Mouse (Mus musculus) heart, adult 11 months (tissue): Measurements from ENCODE around the gene Smarce1.
A peak's percentile ranks its signal among the peaks of the same experiment; 100 is the strongest.

ENCODE experiments used
- DNase-seq: peaks from one replicate; pipeline ENCODE4 v3.0.0; 2022

Smarce1 gene

GRCm38 (mm10) chr11:99166241-99166640 lies 64.6 kb downstream of the Smarce1 start:
- DNase-seq, result no peak

DNA sequence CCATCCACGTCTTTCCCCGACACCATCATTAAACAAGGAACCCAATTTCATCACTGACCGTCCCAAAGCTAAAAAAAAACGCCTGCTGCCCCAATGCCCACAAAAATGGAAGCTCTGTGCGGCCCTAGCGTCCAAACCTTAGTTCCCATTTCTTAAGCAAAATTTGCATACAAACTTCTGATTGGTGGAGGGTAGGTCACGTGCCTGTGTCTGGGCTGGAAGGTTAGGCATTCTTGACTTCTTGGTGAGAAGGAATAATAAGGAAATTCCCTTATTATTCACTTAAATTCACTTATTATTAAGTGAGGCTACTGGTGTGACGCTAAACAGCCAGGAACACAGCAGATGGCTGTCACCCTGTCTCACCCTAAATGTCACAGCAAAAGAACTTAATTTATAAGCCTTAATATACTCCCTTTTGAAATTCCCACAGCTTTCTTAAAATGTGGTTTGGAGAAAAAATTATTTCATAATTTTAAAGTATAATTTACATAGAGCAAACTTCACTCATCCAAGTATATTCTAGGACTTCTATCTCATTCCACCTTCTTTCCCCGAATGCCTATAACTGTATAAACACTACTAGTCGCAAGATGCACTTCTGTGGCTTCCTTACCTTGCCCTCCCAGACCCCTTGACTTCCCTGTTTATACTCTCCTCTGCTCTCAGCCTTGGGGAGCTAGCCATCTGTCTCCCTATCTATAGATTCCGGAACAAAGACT lies 65.6 kb downstream of the Smarce1 start:
- no peak for DNase-seq

- DNase-seq, result peak; percentile 94
Measured at GRCm38 (mm10) chr11:99162972-99163686, 67.7 kb downstream of the Smarce1 start.

- no peak for DNase-seq
Measured at GRCm38 (mm10) chr11:99161648-99162047, 69.2 kb downstream of the Smarce1 start.

DNA sequence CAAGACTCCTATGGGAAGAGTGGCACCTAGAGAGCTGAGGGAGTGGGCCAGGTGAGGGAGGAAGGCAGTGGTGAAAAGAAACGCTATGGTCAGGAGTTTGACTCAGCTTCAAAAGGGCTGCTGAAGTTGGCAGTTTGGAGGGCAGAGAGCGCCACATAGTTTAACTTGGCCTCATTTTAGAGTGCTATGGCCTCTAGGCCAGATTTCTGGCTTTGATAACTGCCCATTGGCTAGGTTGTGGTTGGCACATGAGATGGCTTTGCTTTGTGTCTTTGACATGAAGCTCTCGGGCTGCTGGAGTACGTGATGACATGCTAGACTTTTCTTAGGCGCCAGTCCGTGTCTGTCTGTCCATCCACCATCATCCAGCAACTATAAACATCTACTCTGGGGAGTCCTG lies 70.6 kb downstream of the Smarce1 start:
- DNase-seq, result no peak
